Mouse (Mus musculus) CD4-positive, CD25-positive, alpha-beta regulatory T cell, adult 4 months (primary cell): ENCODE results near the gene Chid1. TPM values are rescaled to one million over a fixed set of nuclear protein-coding genes. Genes with fewer than 3 reads are reported as not detected.
A peak's percentile ranks its signal among the peaks of the same experiment; 100 is the strongest.

Experiments
- ATAC-seq: one replicate; pipeline ENCODE4 v1.8.0; 2017
- polyA plus RNA-seq, 2 experiments: library from polyadenylated mRNA; unstranded; fragments of 100-300 nt; shearing (Covaris generic); gene quantifications; one replicate each; pipeline ENCODE4 v1.2.1; 2017

Gene Chid1
- polyA plus RNA-seq, 2 experiments from 2014 or later: 21.9 to 23.4 TPM

GRCm38 (mm10) chr7:141558329-141558776 lies 18.7 kb upstream of the Chid1 start:
- ATAC-seq: no peak

- ATAC-seq: no peak
These were observed 10.8 kb upstream of the Chid1 start for GRCm38 (mm10) chr7:141550464-141550863.

DNA sequence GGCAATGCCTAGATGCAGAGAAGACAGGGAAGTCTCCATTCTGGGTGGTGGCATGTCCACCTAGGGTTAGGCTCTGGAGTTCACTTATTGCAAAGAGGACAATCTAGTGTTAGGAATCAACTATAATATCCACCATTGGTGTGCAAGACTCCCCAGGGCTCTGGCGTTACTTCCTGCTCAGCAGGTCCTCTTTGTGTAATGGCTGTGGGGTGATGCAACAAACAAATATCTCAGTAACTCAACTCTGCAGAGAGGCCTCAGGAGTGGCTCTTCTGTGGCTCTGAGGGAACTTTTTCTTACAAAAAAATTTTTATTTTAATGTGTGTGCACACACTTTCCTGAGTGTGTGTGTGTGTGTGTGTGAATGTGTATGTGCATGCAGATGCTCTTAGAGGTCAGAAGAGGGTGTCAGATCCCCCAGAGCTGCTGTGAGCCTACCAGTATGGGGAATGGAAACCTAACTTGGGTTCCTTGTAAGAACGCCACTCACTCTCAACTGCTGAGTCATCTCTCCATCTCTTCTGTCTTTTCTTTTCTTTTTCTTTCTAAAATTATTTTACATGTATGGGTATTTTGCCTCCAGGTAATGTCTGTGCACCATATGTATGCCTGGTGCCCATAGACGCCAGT lies 9.9 kb upstream of the Chid1 start:
- no peak for ATAC-seq

DNA sequence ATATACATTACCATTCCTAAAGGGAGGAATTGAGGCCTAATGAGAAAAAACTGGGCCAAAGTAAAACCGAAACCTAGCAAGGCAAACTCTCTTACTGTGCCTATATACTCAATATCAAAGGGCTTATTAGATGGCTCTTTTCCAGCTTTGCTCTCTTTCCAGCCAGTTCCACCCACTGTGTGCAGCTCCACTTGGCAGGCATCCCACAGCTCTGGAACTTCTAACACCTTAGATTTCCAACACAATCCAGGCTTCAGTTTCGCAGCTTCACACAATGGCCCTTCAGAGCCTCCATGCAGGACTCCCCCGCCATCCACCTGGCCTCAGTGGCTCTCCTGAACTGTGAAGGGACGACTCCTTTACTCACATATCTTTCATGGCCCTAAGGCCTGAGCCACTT lies 5.0 kb upstream of the Chid1 start:
- no peak for ATAC-seq

DNA sequence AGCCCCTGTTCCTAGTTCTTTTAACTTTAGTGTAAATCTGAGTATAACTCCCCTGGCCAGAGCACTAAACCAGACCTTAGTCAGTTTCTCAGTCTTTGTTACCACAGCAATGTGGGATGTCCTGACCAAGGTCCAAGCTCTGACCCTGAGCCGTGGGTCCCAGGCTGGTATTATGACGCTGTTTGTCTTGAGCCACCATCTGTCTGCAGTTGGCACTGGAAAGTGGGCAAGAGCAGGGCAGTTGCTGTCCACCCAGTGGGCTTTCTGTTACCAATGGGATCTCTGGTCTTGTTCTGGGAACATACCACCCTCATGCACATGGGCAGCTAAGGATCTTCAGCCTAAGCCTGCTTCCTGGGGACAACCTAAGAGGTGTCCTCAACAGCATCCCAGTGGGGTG lies 2.9 kb upstream of the Chid1 start:
- ATAC-seq: no peak

GRCm38 (mm10) chr7:141541681-141542080 lies 2.0 kb upstream of the Chid1 start:
- ATAC-seq: no peak

DNA sequence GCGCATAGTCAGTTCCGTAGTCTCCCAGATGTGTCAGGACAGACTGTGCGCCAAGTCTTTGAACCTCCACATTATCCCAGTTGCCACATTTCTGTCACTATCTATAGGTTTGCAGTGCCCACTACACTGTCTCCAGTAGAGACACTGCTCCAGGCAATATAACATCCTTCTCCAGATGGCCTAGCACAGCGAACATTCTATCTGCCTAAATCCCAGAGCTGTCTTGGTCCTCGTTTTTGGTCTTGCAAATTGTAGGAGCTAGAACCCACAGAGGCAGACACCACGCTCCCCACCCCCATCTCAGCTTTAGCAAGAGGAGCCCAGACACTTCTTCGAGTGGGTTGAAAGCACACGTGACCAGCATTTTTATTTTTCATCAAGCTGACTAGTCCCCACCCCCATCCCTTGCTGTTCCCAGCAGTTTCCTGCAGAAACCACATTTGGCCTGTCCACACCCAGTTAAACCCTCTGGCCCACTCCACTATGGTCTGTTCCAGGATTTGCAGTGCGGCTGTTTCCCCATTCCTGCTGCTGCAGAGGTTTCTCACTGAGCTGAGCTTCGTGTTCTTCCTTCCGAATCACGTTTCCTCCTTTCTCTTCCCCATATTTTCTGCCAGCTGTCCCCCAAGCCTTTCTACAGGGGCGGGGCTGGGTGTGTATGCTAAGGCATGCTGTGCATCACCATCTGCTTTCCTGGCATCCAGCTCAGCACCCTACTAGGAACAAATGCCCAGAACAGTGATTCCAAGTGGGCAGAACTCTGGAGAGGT lies 840 bp upstream of the Chid1 start:
- no peak for ATAC-seq

- ATAC-seq: no peak
These were observed 653 bp downstream of the Chid1 start for GRCm38 (mm10) chr7:141538852-141539555.

- ATAC-seq: no peak
These were observed 4.1 kb downstream of the Chid1 start for GRCm38 (mm10) chr7:141535570-141535969.

- ATAC-seq: no peak
These were observed 14.1 kb downstream of the Chid1 start for GRCm38 (mm10) chr7:141525580-141525925.

- peak; percentile 80 for ATAC-seq
These were observed 14.7 kb downstream of the Chid1 start for GRCm38 (mm10) chr7:141524760-141525579.

GRCm38 (mm10) chr7:141524271-141524670 lies 15.4 kb downstream of the Chid1 start:
- ATAC-seq: no peak

DNA sequence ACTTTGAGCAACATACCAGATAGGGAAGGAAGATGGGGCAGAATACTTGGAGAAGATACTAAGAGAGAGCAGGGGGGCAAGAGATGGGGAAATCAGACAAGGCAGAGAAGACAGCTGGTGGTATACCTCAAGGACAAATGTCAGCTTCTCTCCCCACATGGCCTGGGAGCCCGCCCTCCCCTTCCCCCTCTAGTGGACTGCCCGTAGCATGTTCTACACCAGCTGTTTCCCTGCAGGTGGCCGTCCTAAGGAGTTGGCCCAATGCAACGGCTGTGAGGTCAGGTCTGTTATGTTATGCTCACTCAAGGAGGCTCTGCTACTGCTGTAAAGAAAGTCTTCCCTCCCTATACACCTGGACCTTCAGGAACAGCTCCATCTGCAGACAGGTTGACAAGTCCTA lies 16.6 kb downstream of the Chid1 start:
- no peak for ATAC-seq

DNA sequence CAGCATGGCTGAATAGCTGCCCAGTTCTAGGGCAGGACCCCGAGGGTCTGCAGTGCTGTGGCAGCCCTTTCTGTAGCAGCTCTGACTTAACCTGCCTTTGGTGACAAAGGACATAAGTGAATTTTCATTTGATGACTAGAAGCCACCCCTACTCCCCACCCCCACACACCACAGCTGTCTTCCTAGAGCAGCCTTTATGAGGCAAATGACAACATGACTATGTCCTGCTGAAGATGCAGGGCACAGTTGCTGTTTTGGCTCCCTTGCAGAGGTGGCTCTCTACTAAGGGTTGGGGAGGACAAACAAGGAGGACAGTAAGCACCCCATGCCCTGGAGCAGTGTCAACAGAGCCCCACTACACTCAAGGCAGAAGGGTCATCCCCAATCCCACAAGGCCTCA lies 19.9 kb downstream of the Chid1 start:
- ATAC-seq: no peak

DNA sequence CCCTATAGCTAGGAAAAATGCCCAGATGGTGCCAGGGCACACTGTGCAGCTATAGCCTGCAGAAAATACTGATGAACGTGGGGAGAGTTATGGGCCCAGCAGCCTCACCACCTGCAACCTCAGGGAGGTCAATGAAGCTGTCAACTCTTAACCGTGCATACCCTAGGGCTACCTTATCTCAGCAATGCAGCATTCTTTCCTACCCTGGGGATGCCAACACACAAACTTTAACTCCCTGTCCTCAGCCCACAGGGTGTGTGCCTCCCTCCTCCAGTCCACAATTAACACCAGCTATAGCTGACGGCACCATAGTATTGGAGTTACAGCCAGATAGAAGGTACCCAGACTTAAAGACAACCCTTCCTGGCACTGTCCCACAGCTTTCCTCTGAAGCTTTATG lies 20.7 kb downstream of the Chid1 start:
- no peak for ATAC-seq

DNA sequence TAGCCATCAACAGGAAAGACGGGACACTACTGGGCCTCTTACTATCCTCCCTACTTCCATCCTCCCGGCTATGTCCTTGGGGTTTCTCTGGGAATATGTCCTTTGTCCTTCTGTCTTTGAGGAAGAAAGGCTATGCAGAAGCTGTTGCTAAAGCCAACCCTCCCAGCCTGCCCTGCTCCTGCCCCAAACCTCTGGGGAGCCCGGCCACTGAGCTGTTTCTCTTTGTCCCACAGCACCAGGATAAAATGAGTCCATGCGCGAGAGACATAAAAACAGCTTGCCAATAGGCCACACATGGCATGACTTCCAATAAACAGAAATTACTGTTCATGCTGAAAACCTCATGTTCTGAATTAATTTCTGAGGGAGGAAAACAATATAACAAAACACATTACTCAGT lies 21.4 kb downstream of the Chid1 start:
- no peak for ATAC-seq

DNA sequence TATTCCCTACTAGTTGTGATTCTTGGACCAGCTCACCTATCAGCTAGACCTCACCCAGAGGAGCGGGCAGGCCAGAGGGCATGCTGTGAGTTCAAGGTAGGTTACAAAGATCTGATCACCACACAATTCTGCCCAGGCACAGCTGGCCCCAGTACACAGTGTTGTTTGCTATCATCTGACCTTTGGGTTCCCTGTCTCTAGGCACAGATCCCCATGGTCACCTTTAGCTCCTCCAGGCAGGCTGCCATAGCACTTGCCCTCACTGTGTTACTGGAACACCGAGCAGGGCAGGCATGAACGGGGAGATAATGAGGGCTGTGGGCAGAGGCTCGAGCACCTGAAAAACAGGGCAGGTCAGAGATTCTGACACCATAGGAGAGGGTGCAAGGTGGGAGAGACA lies 22.0 kb downstream of the Chid1 start:
- no peak for ATAC-seq

DNA sequence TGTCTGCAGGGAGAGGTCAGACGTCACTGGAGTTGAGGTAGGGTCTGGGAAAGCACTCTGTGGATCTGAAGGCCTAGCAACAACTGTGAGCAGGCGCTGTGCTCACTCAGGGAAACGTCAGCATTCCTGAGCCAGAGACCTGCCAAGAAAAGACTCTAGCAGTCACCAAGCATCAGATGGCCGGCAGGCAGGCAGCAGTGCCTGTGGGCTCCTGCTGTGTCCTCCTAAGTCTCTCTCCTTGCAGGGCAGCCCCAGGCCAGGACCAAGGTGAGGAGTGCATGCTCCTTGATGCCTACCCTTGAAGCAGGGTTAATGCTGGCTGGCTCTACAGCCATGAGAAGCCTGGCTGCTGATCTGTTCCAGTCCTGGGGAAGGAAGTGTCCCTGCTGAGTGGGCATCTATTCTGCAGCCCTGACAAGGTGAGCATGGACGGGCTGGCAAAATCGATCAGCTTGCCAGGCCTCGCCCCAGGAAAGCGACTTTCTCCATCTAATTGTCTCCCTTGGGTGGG lies 28.9 kb downstream of the Chid1 start:
- no peak for ATAC-seq

DNA sequence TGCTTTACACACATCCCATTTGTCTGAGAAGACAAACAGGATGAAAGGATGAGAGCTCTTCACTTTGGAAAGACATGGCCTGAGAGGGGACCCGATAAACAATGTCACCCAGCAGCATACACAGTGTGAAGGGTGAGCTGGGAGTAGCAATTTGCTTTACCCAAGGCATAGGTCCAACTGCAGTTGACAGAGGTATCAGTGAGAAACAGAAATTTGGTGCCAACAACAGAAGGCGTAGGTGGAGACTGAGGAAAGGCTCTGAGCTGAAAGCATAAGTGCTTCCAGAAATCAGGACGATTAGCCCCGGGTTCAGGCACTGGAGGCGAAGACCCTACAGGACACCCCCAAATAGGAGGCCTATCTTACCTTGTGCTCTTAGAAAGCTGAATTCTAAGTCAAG lies 29.5 kb downstream of the Chid1 start:
- ATAC-seq: no peak

DNA sequence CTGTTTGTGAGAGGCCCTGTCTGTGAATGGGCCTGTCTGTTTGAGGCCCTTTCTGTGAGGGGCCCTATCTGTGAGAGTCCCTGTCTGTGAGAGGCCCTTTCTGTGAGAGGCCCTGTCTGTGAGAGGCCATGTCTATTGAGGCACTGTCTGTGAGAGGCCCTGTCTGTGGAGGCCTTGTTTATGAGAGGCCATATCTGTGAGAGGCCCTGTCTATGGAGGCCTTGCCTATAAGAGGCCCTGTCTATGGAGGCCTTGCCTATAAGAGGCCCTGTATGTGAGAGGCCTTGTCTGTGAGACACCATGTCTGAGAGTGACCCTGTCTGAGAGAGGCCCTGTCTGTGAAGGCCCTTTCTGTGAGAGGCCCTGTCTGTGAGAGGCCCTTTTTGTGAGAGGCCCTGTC lies 31.5 kb downstream of the Chid1 start:
- ATAC-seq: no peak

- ATAC-seq: no peak
These were observed 33.4 kb downstream of the Chid1 start for GRCm38 (mm10) chr7:141506278-141506677.

GRCm38 (mm10) chr7:141502556-141502905 lies 37.1 kb downstream of the Chid1 start:
- ATAC-seq: no peak
